Mouse (Mus musculus): Measurements from ENCODE around the gene Anapc16.

Anapc16 gene

DNA sequence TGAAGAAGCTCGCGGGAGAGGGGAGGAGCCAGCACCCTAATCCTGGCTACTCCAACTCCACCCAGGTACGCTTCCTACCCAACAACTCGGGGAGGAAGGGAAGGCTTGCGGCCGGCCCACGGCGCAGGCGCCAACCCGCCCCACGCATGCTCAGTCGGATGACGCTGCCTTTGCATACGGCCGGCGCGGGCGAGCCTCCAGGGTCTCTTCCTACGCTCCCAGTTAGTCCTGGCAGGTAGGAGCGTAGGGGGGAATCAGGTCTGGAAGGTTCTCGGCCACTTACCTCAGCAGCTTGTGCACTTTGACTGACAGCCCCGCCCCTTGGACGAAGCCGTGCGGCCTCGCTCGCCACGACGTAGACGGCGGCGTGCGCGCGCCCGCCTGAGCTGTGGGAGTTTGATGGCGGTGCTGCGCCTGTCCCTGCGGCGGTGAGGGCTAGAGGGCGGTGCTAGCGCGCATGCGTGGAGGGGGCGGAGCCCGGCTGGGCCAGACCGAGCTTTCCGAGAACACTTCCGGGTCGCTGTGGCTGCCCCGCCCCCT lies at the start of gene Anapc16, which contains the start of gene Ascc1:
Gene Anapc16, minus strand, starts transcription at position 463 of the 540 bp plus-strand sequence.
Gene Ascc1, plus strand, starts transcription at position 133 of the 540 bp plus-strand sequence.
- in situ Hi-C loops (cut with MseI, MboI), result no loop called here

DNA sequence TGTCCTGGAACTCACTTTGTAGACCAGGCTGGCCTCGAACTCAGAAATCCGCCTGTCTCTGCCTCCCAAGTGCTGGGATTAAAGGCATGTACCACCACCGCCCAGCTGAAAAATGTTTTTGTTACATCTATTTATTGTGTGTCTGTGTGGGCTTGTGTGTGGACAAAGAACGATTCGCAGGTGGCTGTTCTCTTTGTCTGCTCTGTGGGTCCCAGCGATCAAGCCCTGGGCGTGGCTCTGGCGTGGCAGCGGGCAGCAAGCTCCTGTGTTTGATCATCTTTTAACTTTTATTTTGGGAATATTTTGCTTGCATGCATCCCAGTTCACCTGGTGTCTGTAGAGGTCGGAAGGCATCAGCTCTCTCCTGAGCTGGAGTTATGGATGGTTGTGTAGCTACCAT lies 47.6 kb upstream of the Anapc16 start:
- in situ Hi-C loops (cut with MseI, MboI), result no loop called here

DNA sequence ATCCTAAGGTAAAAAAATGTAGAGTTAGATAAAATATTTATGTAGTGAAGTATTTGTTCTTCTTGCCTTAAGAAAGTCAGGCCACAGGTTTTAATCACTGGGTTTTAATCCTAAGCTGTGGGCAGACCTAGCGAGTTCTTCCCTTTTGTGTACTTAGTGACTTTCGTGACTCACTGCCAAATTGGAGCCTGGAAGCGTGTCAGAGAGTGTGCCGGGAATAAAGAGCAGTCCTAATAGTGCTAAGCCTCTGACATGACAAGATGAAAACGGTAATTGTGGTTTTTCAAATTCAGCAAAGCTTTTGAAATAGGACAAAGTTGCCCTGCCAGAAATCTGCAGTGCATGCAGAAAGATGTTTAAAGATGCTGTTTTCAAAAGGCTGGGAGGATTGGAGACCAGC lies 43.8 kb upstream of the Anapc16 start:
- in situ Hi-C loops (cut with MseI, MboI), result no loop called here

DNA sequence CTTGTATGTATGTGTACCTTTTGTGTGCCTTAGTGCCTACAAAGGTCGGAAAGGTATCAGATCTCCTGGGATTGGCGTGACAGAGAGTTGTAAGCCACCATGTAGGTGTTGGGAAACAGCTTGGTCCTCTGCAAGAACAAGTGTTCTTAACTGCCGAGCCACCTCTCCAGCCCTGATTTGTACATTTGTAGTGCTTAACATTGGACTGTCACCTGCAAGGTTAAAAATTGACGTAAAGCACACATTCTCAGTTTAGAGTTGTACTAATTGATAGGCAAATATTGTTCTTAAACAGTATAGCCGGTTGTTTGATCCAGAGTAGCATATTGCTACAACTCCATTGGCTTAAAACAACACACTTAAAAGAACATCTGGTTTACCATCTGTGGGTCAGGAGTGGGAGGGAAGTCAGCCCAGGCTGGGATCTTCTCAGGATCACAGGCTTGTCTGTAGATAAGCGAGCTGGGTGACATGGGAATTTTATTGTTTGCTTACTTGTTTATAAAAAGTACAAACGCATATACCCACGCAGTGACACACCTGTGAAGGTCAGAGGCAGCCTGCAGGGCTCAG lies 39.5 kb upstream of the Anapc16 start:
- in situ Hi-C loops (cut with MseI, MboI), result no loop called here

DNA sequence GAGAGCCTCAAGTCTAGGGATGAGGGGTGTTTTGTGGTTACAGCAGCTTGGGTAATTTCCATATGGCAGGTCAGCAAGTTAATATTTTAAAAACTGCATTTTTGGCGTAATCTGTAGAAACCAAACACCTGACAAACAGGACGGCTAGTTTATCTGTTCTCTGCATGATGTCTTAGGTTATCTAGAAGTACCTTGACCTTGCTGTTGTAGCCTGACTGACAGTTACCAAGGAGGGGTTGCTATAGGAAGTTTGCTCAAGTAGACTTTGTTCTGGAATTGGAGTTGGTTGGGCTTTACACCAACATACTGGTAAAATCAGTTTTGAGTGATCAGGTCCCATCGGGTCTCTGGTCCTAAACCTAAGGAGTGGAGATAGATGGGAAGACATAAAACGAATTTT lies 32.8 kb upstream of the Anapc16 start:
- in situ Hi-C loops (cut with MseI, MboI), result no loop called here

DNA sequence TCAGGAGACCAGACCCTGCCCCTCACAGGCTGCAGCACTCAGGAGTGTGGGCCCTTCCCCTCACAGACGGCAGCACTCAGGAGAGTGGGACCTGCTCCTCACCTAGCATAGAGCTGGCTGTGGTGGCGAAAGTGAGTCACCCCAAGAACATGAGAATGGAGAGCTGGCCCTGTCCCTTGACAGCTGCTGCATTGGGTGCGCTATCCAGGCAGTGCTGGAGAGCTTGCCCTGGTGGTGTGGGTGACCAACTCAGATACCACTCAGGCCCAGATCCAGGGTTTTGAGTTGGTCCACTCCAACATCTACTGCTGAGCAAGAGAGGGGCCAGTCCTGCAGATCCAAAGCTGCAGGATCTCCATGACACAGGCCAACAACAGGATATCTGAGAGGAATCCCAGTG lies 31.7 kb upstream of the Anapc16 start:
- in situ Hi-C loops (cut with MseI, MboI), result no loop called here

DNA sequence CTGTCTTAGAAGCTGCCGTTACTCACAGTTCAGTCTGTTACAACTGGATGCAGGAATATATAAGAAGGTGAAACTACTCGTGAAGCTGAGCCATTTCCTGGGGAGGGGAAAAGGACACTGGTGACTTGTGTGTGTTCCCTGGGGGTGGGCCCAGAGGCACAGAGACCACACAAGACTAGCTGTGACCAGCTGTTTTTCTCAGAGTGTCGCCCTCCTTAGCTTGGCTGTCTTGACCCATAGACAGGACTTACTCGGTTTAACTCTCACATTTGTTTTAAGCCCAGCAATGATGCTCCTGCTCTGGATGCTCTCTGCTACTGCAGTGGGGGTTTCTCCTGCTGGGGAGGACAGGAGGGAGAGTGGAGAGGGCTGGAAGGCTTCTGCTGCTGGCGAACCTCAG lies 30.1 kb upstream of the Anapc16 start:
- in situ Hi-C loops (cut with MseI, MboI), result no loop called here

DNA sequence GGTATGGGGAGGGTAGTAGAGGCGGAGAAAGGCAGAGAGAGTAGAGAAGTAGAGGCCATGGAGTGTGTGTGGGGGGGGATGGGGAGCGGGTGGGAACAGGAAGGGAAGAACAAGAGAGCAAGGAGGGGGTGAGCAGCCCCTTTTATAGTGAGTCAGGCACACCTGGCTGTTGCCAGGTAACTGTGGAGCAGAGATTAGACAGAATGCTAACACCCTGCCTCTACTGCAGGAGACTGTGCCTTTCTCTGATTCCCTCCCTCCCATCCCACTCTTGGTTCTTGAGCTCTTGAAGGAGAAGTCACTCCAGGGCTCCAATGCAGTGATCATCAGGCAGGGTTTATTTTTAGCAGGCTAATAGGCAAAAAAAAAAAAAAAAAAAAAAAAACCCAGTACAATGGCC lies 29.7 kb upstream of the Anapc16 start:
- in situ Hi-C loops (cut with MseI, MboI), result no loop called here

DNA sequence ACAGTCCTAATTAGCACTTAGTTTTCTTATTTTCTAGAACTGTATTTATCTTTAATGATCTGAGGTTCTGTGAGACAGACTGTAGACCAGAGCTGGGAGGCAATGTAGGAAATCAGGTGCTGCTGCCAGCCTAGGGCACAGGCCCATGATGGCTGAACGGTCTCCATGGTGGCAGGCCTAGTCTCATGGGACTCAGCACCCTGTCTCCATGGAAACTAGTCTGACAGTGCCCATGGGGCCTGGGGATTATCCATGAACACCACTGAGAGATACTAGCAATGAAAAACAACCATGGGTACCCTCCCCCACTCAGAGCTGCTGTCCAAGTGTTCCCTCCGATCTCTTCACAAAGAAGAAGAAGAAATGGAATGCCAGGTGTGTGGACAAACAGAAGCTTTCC lies 29.1 kb upstream of the Anapc16 start:
- in situ Hi-C loops (cut with MseI, MboI), result no loop called here

DNA sequence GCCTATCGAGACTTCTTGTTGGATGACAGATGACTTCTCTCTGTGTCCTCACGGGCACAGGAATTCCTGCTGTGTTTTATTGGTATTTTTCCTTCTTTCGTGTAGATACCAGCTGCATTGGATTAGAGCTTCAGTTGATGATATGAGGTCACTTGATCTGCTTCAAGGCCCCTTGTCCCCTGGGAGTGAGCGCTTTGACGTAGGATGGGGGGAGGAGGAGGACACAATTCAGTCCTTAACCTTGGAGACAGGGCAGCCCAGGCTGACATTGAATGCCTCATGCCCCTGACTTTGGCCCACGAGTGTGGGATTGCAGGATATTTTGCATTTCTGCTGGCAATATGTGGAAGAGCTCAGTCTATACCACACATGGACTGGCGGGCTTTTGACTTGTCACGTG lies 28.6 kb upstream of the Anapc16 start:
- in situ Hi-C loops (cut with MseI, MboI), result no loop called here

DNA sequence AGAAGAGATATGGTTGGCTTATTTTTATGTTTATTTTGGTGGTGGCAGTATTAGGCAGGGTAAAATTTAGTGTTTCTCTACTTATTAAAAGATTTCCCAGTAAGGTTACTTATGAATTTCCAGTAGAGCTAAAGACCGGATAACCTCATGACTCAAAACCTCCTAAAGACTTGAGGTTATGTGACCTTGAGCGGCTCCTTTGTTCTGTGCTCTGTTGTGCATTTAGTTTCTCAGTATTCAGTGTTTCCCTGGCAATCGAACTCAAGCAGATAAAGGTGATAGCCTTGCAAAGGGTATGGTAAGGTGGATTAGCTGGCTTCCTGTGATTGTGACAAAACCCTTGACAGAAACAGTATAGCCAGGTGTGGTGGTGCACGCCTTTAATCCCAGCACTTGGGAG lies 26.5 kb upstream of the Anapc16 start:
- in situ Hi-C loops (cut with MseI, MboI), result no loop called here

DNA sequence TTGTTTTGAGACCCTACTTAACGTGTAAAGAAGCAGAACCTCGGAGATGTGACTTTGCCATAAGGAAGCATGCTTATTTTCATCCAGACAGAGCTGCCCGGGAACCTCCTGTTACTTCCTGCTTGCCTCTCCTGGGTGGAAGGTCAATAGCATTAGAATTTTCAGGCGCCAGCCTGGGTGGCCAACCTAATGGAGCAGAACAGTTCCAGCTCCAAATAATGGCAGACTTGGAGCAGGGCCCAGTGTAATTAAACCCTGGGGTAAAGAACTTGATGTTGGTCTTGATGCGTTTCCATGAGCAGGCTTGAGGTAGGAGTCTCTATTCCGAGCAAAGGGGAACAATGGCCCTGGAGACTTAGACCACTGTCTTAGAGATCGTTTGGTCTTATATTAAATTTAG lies 26.0 kb upstream of the Anapc16 start:
- in situ Hi-C loops (cut with MseI, MboI), result no loop called here

DNA sequence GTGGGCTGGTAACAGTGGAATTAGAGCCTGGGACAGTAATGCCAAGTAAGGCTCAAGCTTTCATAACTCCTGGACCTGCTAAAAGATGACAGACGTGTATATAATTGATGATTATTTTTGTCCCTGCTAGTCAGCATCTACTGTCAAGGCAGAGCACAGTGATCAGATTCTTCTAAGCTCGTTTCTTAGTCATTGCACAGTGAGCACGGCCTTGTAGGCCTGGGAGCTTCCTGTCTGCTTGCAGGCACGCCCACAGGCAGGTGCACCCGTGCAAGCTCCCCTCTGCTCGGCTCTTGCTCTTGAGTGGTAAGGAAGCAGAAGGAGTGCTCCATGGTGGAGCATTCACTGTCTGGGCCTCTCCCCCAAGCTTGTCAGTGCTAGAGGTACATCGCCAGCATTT lies 25.2 kb upstream of the Anapc16 start:
- in situ Hi-C loops (cut with MseI, MboI), result no loop called here

DNA sequence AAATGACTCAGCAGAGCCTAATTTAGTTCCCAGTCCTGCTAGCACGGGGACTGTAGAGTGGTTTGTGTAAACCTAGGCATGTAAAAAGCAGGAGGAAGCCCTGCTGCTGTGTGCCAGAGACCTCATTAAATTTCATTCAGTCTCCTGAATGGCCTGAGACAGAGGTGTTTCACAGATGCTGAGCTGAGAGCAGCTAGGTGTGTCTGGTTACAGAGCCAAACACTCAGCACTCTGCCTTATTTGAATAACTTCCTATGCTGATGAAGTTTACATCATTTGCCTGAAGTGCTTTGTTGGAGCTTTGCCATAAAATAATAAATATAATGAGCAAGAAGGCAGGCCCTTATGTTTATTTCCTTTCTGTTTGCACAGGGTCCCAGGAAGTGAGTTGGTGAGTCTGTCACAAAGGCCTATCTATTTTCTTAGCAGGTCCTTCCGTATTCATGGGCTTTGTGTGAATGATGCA lies 24.7 kb upstream of the Anapc16 start:
- in situ Hi-C loops (cut with MseI, MboI), result no loop called here

DNA sequence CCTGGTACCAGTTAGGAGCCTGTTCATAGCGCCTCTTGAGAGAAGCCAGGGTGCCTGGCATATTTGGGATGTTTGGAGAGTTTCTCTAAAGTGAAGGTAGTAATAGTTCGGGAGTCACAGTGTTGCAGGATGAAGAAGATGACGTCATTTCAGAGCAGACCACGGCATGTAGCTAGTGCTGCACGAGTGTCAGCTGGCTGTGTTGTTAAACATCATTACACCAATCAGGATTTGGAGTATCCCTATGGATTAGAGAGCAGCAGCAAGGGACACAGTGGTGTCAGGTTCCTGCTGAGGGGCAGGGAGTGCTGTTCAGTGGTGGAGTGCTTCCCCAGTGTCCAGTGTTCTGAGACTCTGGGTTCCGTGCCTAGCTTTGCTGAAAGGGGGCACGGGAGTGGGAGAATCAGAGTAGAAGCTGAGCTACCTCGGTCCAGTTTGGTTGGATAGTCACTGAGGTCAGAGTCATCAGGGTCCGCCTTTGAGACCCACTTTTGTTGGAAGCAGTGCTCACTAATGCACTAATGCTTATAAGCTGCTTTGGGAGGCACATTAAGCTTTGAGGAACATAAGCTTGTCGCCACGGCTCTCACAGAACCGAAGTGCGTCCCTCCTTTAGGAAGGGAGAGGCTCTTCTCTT lies 23.9 kb upstream of the Anapc16 start:
- in situ Hi-C loops (cut with MseI, MboI), result no loop called here

DNA sequence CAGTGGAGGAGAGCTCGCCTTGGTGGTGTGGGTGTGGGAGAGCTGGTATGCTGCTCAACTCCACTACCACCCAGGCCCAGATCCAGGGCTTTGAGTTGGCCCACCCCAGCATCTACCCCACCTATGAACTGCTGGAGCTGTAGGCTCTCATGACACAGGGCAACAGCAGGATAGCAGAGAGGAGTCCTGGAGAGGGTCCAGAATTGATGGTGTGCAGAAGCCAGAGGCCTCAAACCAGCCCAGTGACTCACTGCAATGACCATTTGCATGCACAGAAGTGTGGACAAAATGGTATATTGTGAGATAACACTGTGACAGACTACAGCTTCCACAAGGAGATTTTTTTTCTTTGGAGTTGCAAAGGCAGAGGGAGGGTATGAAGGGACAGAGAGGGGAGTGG lies 20.8 kb upstream of the Anapc16 start:
- in situ Hi-C loops (cut with MseI, MboI), result no loop called here

DNA sequence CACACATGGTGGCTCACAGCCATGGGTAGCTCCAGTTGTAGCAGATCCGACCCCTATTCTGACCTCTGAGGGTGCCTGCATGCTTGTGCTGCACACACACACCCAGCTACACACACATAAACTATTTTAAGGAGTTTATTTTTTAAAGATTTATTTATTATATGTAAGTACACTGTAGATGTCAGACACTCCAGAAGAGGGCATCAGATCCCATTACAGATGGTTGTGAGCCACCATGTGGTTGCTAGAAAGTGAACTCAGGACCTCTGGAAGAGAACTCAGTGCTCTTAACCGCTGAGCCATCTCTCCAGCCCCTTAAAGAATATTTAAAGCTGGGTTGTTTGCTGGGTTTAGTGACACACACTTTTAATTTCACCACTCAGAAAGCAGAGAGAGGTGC lies 16.4 kb upstream of the Anapc16 start:
- in situ Hi-C loops (cut with MseI, MboI), result no loop called here

DNA sequence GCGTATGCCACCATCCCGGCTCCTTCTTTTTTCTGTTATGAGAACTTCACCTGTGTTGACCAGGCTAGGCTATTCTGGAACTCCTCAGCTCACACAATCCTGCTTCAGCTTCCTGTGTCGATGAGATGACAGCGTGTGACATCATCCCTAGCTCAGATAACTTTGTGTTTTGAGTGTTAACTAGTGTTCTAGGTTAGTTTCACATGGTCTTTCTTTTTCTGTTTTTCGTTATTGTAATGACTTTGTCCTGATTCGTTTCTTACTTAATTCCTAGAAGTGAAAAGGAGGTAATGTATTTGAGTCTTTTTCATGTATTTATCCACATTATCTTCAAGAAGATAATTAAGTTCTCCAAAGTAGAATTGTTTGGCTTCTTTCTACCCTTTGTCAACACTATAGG lies 13.3 kb upstream of the Anapc16 start:
- in situ Hi-C loops (cut with MseI, MboI), result no loop called here

DNA sequence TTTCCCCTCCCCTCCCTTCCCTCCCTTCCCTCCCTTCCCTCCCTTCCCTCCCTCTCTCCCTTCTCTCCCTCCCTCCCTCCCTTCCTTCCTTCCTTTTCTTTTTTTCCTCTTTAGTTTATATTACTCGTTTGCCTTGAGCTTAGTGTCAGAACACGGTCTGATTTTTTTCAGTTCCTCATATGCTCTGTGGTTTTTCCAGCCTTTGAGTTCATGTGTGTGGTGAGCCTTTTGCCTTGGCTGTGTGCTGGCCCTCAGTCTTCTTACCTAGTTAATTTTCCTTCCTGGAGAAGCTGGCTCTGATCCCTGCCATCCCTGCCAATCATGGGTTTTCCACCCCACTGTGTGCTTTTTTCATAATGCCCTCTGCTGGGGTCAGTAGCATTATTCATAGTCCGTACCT lies 6.2 kb upstream of the Anapc16 start:
- in situ Hi-C loops (cut with MseI, MboI), result no loop called here

DNA sequence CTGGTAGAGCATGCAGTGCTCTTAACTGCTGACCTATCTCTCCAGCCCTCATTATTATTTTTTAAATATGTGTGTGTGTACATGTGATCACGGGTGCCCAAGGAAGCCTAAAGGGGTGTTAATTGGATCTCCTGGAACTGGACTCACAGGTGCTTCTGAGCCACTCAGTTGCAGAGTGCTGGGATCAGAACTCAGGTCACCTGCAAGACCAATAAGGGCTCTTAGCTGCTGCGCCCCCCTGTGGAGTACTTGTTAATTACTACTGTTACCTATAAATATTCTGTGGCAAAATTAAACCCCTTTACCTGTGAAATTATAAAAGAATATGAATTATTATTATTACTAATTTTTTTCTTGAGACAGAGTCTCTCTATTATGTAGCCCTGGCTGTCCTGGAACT lies 2.3 kb upstream of the Anapc16 start:
- in situ Hi-C loops (cut with MseI, MboI), result no loop called here

DNA sequence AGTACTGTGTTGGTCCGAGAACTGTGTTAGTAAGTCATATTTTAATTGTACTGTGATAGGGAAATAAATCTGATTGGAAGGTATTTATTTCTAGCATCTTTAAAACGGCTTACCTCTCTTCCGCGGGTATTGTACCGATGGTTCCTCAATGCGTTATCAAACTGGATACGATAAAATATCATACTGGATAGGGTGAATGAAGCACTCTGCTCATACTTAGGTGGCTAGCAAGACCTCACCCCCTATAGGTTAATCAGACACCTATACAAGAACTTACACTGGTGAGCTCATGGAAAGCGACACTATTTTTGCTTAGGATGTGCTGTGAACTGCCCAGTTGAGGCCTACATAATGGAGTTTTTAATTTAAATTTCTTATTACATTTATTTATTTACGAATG lies 912 bp upstream of the Anapc16 start:
- in situ Hi-C loops (cut with MseI, MboI), result no loop called here

DNA sequence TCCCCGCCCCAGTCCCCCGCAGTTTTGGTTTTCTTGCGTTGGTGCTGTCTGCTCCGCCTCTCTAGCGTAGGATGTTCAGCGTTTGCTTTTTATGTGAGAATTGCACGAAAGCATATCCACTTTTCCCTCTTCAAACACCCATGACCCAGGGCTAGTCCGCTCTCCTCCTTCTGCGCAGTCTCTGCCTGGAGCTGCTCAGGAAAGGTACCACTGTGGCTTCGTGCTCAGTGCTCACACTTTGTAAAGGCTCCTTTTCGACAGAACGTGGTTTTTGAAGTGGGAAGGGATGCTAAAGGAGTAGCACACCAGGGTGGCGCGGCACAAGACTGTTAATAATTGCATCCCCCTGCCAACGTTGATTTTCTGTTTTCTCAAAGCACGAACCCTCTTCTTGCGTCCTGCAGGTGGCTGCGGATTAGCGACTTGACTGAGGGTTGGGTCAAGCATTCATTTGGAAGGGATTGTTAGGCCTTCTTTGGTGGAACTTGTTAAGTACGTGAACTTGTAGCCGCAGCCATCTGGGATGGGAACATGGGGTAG lies 348 bp upstream of the Anapc16 start:
- in situ Hi-C loops (cut with MseI, MboI), result no loop called here

DNA sequence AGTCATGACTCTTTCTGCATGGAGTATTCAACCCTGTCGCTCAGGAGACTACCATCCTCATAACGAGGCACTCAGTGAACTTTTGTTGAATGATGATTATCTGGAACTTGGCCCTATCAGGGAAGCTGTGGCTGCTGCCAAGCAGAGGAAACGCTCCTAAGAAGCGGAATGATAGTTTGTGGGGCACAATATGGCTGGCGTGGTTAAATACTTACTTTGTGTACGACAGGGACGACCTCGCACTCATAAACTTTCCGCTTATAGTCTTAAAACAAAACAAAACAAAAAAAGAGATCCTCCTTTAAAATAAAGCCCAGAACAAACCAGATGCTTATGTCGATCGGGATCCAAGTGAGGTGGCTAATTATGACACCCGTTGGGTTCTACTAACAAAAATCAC lies 732 bp downstream of the Anapc16 start:
- in situ Hi-C loops (cut with MseI, MboI), result no loop called here

All from mouse trophoblast stem cell (cell line).